Comparison of ENCODE assay signal across 16 mouse cellular contexts in the genomic region with DNA sequence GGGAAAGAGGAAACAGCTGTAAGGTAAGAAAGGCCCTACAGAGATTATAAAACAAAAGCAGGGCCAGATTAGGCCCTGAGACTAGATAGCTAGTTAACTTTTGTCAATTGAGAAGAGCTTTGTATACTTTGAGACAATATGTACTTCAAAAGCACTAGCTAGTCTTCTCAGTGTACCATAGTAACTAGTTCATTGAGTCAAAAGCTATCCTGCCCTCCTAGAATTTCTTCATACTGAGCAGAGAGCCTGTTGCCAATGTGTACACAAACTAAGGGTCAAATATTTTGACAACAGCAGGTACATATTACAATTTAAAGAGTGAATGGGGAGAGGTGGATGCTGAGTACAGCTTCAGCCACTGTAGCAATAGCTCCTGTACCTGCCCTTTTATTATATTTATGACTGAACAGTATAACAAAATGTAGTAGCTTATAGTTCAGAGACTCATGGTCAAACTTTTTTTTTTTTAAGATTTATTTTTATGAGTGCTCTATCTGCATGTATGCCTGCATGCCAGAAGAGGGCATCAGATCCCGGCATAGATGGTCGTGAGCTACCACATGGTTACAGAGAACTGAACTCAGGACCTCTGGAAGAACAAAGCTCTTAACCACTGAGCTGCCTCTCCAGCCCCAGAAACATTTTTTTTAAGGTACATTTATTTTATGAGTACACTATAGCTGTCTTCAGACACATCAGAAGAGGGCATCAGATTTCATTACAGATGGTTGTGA. TPM values are rescaled to one million over a fixed set of nuclear protein-coding genes. Genes with fewer than 3 reads are reported as not detected.
DNase-seq lines count a peak whose midpoint lies in the region; TF ChIP-seq lines count a peak whose summit lies in the region.
"Had no signal": no experiment of that assay in that cellular context is flagged by ENCODE, and none has a peak within 500 bp of the region (broad histone marks: within the 10 kb centered on the region; RNA-seq: fewer than 3 reads in every experiment).

No protein-coding gene starts in this region.

- DNase-seq in adrenal gland, postnatal 14 days, result peak; percentile 40
- DNase-seq in adrenal gland, adult 8-10 months, result no peak
- DNase-seq in left cerebral cortex, adult 2 months (ENCODE audit: extremely low spot score in 1 of 2, low spot score in 2 of 2), result no peak
- no peak for DNase-seq in left cerebral cortex, adult 9 months (ENCODE audit: low spot score in 2 of 2)
- DNase-seq in 416B (ENCODE audit: low read depth), result peak; percentile 71
- DNase-seq in ZHBTc4 (ENCODE audit: low read depth, low spot score), result peak; percentile 48
- no peak for DNase-seq in embryo, embryonic 10.5 days (ENCODE audit: low spot score)
- DNase-seq in ovary, postnatal 10 days (ENCODE audit: low spot score), result no peak
- DNase-seq: cerebellum, adult 8-10 months; heart, postnatal 36 days; kidney, adult 18-20 months had no signal

- TF ChIP-seq CTCF in left cerebral cortex, adult 2 months (IDR thresholded peaks at IDR 0.05), result peak; percentile 47

- intact Hi-C loops in left cerebral cortex, adult 2 months (cut with DNase I), result loop anchor here (10.0 kb wide), 1 partner anchor 763 kb away; no protein-coding TSS in a partner anchor

- H3K27ac ChIP-seq in left cerebral cortex, adult 2 months, result no peak overlapping the region
- H3K27ac ChIP-seq: embryonic facial prominence, embryonic 12.5 days; forebrain, embryonic 13.5 days; limb, embryonic 13.5 days; neural tube, embryonic 12.5 days; stomach, embryonic 15.5 days had no signal

- H3K4me3 ChIP-seq in left cerebral cortex, adult 2 months, result no peak overlapping the region
- H3K4me3 ChIP-seq: embryonic facial prominence, embryonic 12.5 days; forebrain, embryonic 13.5 days; limb, embryonic 13.5 days; neural tube, embryonic 12.5 days; stomach, embryonic 15.5 days had no signal

RNA-seq across cellular contexts. Expression of a gene that starts 6.0 kb away (rescaled TPM):
- total RNA-seq in adrenal gland, postnatal 14 days (2021), result 39.8 and 42.4 TPM in 2 replicates
- 10 to 100 TPM; 42.1 to 71.0 (median 59.4) TPM for total RNA-seq in adrenal gland, adult 8-10 months (2022)
- total RNA-seq in left cerebral cortex, adult 2 months (2021), result 10 to 100 TPM; 27.8 to 28.3 TPM

RNA-seq across cellular contexts. Expression of a gene that starts 14.9 kb away (rescaled TPM):
- total RNA-seq in adrenal gland, postnatal 14 days (2021), result 245 and 260 TPM in 2 replicates
- 100 to 1,000 TPM; 230 to 311 (median 252) TPM for total RNA-seq in adrenal gland, adult 8-10 months (2022)
- total RNA-seq in left cerebral cortex, adult 2 months (2021), result 100 to 1,000 TPM; 184 to 190 TPM

RNA-seq across cellular contexts. Expression of a gene that starts 35.8 kb away (rescaled TPM):
- 37.9 and 41.9 TPM in 2 replicates for total RNA-seq in adrenal gland, postnatal 14 days (2021)
- total RNA-seq in adrenal gland, adult 8-10 months (2022), result 100 to 1,000 TPM in 2 of 4 experiments, 10 to 100 TPM in 2; 46.1 to 114 (median 84.3) TPM
- total RNA-seq in left cerebral cortex, adult 2 months (2021), result 10 to 100 TPM; 31.4 to 31.7 TPM

Comparison
In these comparisons a context has a peak if more than half of its experiments do, and no peak if none do; other contexts are left out.
1. DNase-seq: peak in adrenal gland, postnatal 14 days (single experiment), 416B (single experiment) and ZHBTc4 (single experiment); none in adrenal gland, adult 8-10 months (single experiment), left cerebral cortex, adult 2 months (0 of 2), left cerebral cortex, adult 9 months (0 of 2), embryo, embryonic 10.5 days (single experiment) and ovary, postnatal 10 days (single experiment).